Mouse (Mus musculus) liver, embryonic 14.5 days (tissue): ENCODE measurements around the gene Car5b.

Experiments
- CTCF ChIP-seq: IDR thresholded peaks from 2 replicates; pipeline ENCODE4 v1.5.1; 2016; ENCODE audit warnings: antibody characterized with exemption, low read depth, control low read depth
- EP300 ChIP-seq: IDR thresholded peaks from 2 replicates; pipeline ENCODE4 v1.6.1; 2016; ENCODE audit warnings: antibody characterized with exemption, low read depth

DNA sequence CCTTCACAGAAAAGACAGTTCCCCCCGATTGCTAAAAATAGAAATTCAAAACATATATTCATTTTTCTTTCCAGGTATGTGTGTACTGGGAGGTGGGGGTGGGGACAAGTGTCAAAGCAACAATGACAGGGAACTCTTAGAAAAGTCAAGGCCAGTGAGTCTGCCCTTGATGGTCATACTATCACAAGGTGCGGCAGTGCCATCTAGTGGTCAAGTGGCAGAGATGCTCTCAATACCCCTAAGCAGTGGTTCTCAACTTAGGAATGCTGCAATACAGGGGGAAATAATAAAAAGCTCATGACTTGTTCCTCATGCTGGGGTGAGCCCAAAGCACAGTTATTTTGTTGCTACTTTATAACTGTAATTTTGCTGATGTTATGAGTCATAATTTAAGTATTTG lies 38.4 kb upstream of the Car5b start:
- TF ChIP-seq CTCF: peak; percentile 85
- no peak for TF ChIP-seq EP300
